Mouse (Mus musculus) small intestine, adult 2 months (tissue): ENCODE measurements around the gene Gcnt7. TPM values are rescaled to one million over a fixed set of nuclear protein-coding genes. Genes with fewer than 3 reads are reported as not detected.

Experiments used
- H3K27ac ChIP-seq: fragments of 200-500 bp; 2 replicates; pipeline ENCODE4 v1.5.1; 2012; ENCODE audit warnings: low read depth, low read length, control low read depth, inconsistent platforms; ENCODE audit not compliant: insufficient read depth
- H3K27me3 ChIP-seq: fragments of 200-500 bp; 2 replicates; pipeline ENCODE4 v1.6.1; 2012; ENCODE audit warnings: mild to moderate bottlenecking, moderate library complexity, low read length, inconsistent platforms; ENCODE audit not compliant: control insufficient read depth, insufficient read depth
- H3K36me3 ChIP-seq: fragments of 200-500 bp; 2 replicates; pipeline ENCODE4 v1.6.1; 2012; ENCODE audit warnings: mild to moderate bottlenecking, low read length, control low read depth, inconsistent platforms; ENCODE audit not compliant: control insufficient read depth, insufficient read depth
- H3K4me1 ChIP-seq: fragments of 200-500 bp; 2 replicates; pipeline ENCODE4 v1.6.1; 2012; ENCODE audit warnings: low read length, inconsistent platforms, mixed read lengths; ENCODE audit not compliant: control insufficient read depth, insufficient read depth, insufficient read length
- H3K4me3 ChIP-seq: fragments of 200-500 bp; 2 replicates; pipeline ENCODE4 v1.5.1; 2012; ENCODE audit warnings: low read depth, mild to moderate bottlenecking, control low read depth, inconsistent platforms, low read length, moderate library complexity
- CTCF ChIP-seq: fragments of 200-500 bp; IDR thresholded peaks from 2 replicates; pipeline ENCODE4 v1.5.1; 2012; ENCODE audit warnings: low read depth, mild to moderate bottlenecking, control low read depth, inconsistent platforms, low read length, moderate library complexity, mixed read lengths; ENCODE audit not compliant: insufficient replicate concordance, insufficient read length; ENCODE audit errors: extremely low read depth
- POLR2A ChIP-seq: fragments of 200-500 bp; IDR thresholded peaks from 2 replicates; pipeline ENCODE4 v1.6.1; 2012; ENCODE audit warnings: low read depth, mild to moderate bottlenecking, control low read depth, inconsistent platforms, low read length, moderate library complexity
- WGBS: fragments of 180-500 bp; shearing (Covaris S2); methylation state at CpG from one replicate; pipeline ENCODE4 v1.1.7; 2018; 5-methylcytosine and 5-hydroxymethylcytosine counted together
- polyA plus RNA-seq: library from polyadenylated mRNA; depleted of rRNA; stranded (reverse); fragments of >200 nt; gene quantifications from 2 replicates; pipeline ENCODE4 v1.2.3, GENCODE M21; 2012

Gcnt7 gene
- polyA plus RNA-seq, 1 experiment: not detected

GRCm38 (mm10) chr2:172474970-172475369 is 16.6 kb upstream of the Gcnt7 start:
- no peak overlapping the region for H3K4me3 ChIP-seq
- WGBS: 35% methylated on average over 6 of the region's 6 CpGs
- no peak overlapping the region for H3K27ac ChIP-seq
- no peaks in the 10 kb centered on the region for H3K4me1 ChIP-seq
- TF ChIP-seq POLR2A (no peak), CTCF (peak; percentile 41; the same call in 1 of the 2 replicates)
- peaks cover under 1% of the 10 kb centered on the region for H3K36me3 ChIP-seq
- no peaks in the 10 kb centered on the region for H3K27me3 ChIP-seq

GRCm38 (mm10) chr2:172473591-172473990 is 15.2 kb upstream of the Gcnt7 start:
- Histone ChIP-seq H3K27ac (no peak overlapping the region), H3K4me3 (no peak overlapping the region), H3K27me3 (no peaks in the 10 kb centered on the region), H3K36me3 (peaks cover 13% of the 10 kb centered on the region), H3K4me1 (no peaks in the 10 kb centered on the region)
- WGBS: 46% methylated on average over 8 of the region's 8 CpGs
- TF ChIP-seq CTCF (no peak), POLR2A (no peak)

- 85% methylated on average over 11 of the region's 11 CpGs for WGBS
- peaks cover 25% of the 10 kb centered on the region for H3K36me3 ChIP-seq
- H3K4me1 ChIP-seq: no peaks in the 10 kb centered on the region
- no peak within 1 kb of the TSS for H3K4me3 ChIP-seq
- TF ChIP-seq CTCF (no peak), POLR2A (no peak)
- no peak within 1 kb of the TSS for H3K27ac ChIP-seq
- no peaks in the 10 kb centered on the region for H3K27me3 ChIP-seq
These were observed 13.9 kb upstream of the Gcnt7 start, which contains the start of gene Fam209 for GRCm38 (mm10) chr2:172472318-172472717. Gene Fam209 (plus strand): TSS chr2:172472520.

GRCm38 (mm10) chr2:172468346-172468819 is 10.0 kb upstream of the Gcnt7 start:
- Histone ChIP-seq H3K27me3 (no peaks in the 10 kb centered on the region), H3K27ac (no peak overlapping the region), H3K4me1 (no peaks in the 10 kb centered on the region), H3K4me3 (no peak overlapping the region), H3K36me3 (peaks cover 56% of the 10 kb centered on the region)
- TF ChIP-seq POLR2A (no peak), CTCF (no peak)
- WGBS: 80% methylated on average over 11 of the region's 11 CpGs

DNA sequence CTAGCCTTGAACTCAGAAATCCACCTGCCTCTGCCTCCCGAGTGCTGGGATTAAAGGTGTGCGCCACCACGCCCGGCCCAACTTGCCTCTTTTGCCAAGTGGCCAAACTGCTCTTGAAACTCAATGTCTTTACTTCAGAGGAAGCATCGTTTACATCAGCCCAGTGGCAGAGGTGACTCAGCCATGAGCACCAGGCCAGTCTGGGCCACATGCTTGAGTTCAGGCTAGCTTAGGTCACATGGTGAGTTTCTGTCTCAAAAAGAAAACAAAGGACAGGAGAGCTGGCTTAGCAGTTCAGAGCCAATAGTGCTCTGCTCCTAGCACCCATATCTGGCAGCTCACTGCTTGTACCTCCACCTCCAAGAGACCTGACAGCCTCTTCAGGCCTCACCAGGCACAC is 8.8 kb upstream of the Gcnt7 start:
- 90% methylated on average over 5 of the region's 5 CpGs for WGBS
- Histone ChIP-seq H3K27me3 (no peaks in the 10 kb centered on the region), H3K4me3 (no peak overlapping the region), H3K4me1 (no peaks in the 10 kb centered on the region), H3K27ac (no peak overlapping the region), H3K36me3 (peaks cover 60% of the 10 kb centered on the region)
- TF ChIP-seq POLR2A (no peak), CTCF (no peak)

- H3K4me1 ChIP-seq: no peaks in the 10 kb centered on the region
- H3K4me3 ChIP-seq: no peak overlapping the region
- TF ChIP-seq CTCF: no peak
- no peak for TF ChIP-seq POLR2A
- no peak overlapping the region for H3K27ac ChIP-seq
- H3K36me3 ChIP-seq: peaks cover 67% of the 10 kb centered on the region
- H3K27me3 ChIP-seq: no peaks in the 10 kb centered on the region
- WGBS: 84% methylated on average over 11 of the region's 11 CpGs
These were observed 8.2 kb upstream of the Gcnt7 start for GRCm38 (mm10) chr2:172466427-172467132.

GRCm38 (mm10) chr2:172462813-172463212 is 4.4 kb upstream of the Gcnt7 start:
- 81% methylated on average over 4 of the region's 4 CpGs for WGBS
- Histone ChIP-seq H3K4me1 (no peaks in the 10 kb centered on the region), H3K27me3 (no peaks in the 10 kb centered on the region), H3K4me3 (no peak overlapping the region), H3K36me3 (peaks cover 53% of the 10 kb centered on the region), H3K27ac (no peak overlapping the region)
- TF ChIP-seq POLR2A: no peak
- TF ChIP-seq CTCF: no peak

GRCm38 (mm10) chr2:172460647-172461046 is 2.3 kb upstream of the Gcnt7 start:
- no peaks in the 10 kb centered on the region for H3K4me1 ChIP-seq
- H3K36me3 ChIP-seq: peaks cover 42% of the 10 kb centered on the region
- H3K27ac ChIP-seq: no peak overlapping the region
- 86% methylated on average over 2 of the region's 2 CpGs for WGBS
- no peak for TF ChIP-seq POLR2A
- TF ChIP-seq CTCF: no peak
- no peak overlapping the region for H3K4me3 ChIP-seq
- no peaks in the 10 kb centered on the region for H3K27me3 ChIP-seq
